Mouse (Mus musculus) midbrain, postnatal 0 days (tissue): ENCODE measurements around the gene Rbfox1. TPM values are rescaled to one million over a fixed set of nuclear protein-coding genes. Genes with fewer than 3 reads are reported as not detected.

ENCODE experiments used
- ATAC-seq: fragments of 200-750 bp; cut with Nextera tagmentation; 2 replicates; pipeline ENCODE4 v1.8.0; 2017; ENCODE audit warnings: moderate number of reproducible peaks, mild to moderate bottlenecking, moderate TSS enrichment, moderate library complexity; ENCODE audit not compliant: low FRiP score
- DNase-seq: peaks from one replicate; pipeline ENCODE4 v3.0.0-alpha.2; 2015; ENCODE audit warnings: low spot score
- H3K27ac ChIP-seq: fragments of 300-500 bp; sonication (generic); 2 replicates; pipeline ENCODE4 v1.5.1; 2014; ENCODE audit warnings: low read depth, mild to moderate bottlenecking, low read length, mixed read lengths
- H3K27me3 ChIP-seq: fragments of 300-500 bp; sonication (generic); 2 replicates; pipeline ENCODE4 v1.6.1; 2014; ENCODE audit warnings: low read length, control low read depth, mixed read lengths; ENCODE audit not compliant: insufficient read depth
- H3K36me3 ChIP-seq: fragments of 300-500 bp; sonication (generic); 2 replicates; pipeline ENCODE4 v1.6.1; 2014; ENCODE audit warnings: low read length, control low read depth, mixed read lengths; ENCODE audit not compliant: insufficient read depth
- H3K4me1 ChIP-seq: fragments of 300-500 bp; sonication (generic); 2 replicates; pipeline ENCODE4 v1.6.1; 2014; ENCODE audit warnings: mild to moderate bottlenecking, control low read depth, antibody characterized with exemption, low read length, mixed read lengths; ENCODE audit not compliant: insufficient read depth
- H3K4me2 ChIP-seq: fragments of 300-500 bp; sonication (generic); 2 replicates; pipeline ENCODE4 v1.6.1; 2014; ENCODE audit warnings: low read depth, mild to moderate bottlenecking, low read length, mixed read lengths; ENCODE audit not compliant: poor library complexity, severe bottlenecking
- H3K4me3 ChIP-seq: fragments of 300-500 bp; sonication (generic); 2 replicates; pipeline ENCODE4 v1.5.1; 2014; ENCODE audit warnings: low read depth, mild to moderate bottlenecking, low read length, moderate library complexity
- H3K9ac ChIP-seq: fragments of 300-500 bp; sonication (generic); replicated peaks from 2 replicates; pipeline ENCODE4 v1.6.1; 2014; ENCODE audit warnings: mild to moderate bottlenecking, low read length, moderate library complexity, mixed read lengths; ENCODE audit not compliant: poor library complexity, severe bottlenecking
- H3K9me3 ChIP-seq: fragments of 300-500 bp; sonication (generic); 2 replicates; pipeline ENCODE4 v1.6.1; 2016; ENCODE audit warnings: low read length, control low read depth
- CTCF ChIP-seq: IDR thresholded peaks from 2 replicates; pipeline ENCODE4 v1.5.1; 2016; ENCODE audit warnings: antibody characterized with exemption, mild to moderate bottlenecking
- WGBS: fragments of 180-500 bp; shearing (Covaris S2); extraction: QIAGEN DNeasy Blood & Tissue Kit; methylation state at CpG from one replicate; pipeline ENCODE4 v1.1.7; 2014; 5-methylcytosine and 5-hydroxymethylcytosine counted together
- polyA plus RNA-seq: library from polyadenylated mRNA; unstranded; fragments of >200 nt; fragmentation: Nextera tagmentation; extraction: Ambion mirVana; gene quantifications from 2 replicates; pipeline ENCODE4 v1.2.1, GENCODE M21; 2015
- total RNA-seq: library from RNA; depleted of rRNA; stranded (reverse); fragments of >200 nt; gene quantifications from 2 replicates; pipeline ENCODE4 v1.2.3, GENCODE M21; 2014

Rbfox1 gene
- total and polyA plus RNA-seq, 2 experiments from 2014 or later: 142 to 242 TPM

DNA sequence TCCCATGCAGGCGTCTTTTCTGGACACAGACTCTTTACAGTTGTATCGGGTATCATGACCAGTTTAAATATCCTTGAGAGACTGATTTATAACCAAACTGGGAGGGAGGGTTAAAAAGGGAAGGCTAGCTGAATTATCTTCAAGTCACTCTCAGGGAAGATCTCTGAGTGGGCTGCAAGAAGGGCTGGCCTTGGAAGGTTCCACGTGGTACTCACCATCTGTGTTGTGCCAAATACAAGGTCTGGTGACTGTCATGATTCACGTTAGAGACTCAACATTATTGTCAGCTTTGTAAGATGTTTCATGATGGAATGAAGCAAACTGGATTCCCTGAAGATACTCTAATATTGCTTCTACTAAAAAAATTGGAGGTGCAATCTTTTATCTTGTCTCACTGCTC lies 847.5 kb downstream of the Rbfox1 start:
- no peak for ATAC-seq
- Histone ChIP-seq H3K4me3 (no peak overlapping the region), H3K9me3 (no peaks in the 10 kb centered on the region), H3K4me1 (no peaks in the 10 kb centered on the region), H3K27ac (no peak overlapping the region), H3K9ac (no peak overlapping the region), H3K4me2 (no peak overlapping the region), H3K27me3 (no peaks in the 10 kb centered on the region), H3K36me3 (no peaks in the 10 kb centered on the region)
- 81% methylated on average over 4 of the region's 4 CpGs for WGBS
- TF ChIP-seq CTCF: no peak
- no peak for DNase-seq

- ATAC-seq: no peak
- TF ChIP-seq CTCF: no peak
- Histone ChIP-seq H3K27me3 (no peaks in the 10 kb centered on the region), H3K9ac (no peak overlapping the region), H3K4me3 (no peak overlapping the region), H3K27ac (no peak overlapping the region), H3K4me1 (no peaks in the 10 kb centered on the region), H3K9me3 (no peaks in the 10 kb centered on the region), H3K4me2 (no peak overlapping the region), H3K36me3 (no peaks in the 10 kb centered on the region)
- 93% methylated on average over 3 of the region's 3 CpGs for WGBS
- DNase-seq: no peak
Measured at GRCm38 (mm10) chr16:6733427-6733826, 848.3 kb downstream of the Rbfox1 start.

DNA sequence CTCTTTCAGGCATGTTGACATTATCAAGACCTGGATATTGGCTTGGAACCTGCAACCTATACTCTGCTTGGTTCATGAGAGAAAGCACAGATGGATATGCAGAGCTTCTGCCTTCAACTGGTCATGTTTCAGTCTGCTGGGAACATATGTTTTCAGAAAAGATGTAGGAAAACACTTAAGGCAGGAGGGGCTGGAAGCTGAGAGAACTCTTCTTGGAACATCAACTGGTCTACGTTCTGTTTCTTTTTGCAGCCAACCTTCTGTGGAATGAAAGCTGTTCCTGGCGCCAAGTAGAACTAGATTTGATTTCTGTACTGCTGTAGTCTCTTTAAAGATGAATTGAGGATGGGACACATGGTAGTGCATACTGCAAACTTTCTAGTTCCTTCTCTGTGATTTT lies 851.4 kb downstream of the Rbfox1 start:
- WGBS: 90% methylated on average over 2 of the region's 2 CpGs
- TF ChIP-seq CTCF: no peak
- no peak overlapping the region for H3K4me3 ChIP-seq
- no peaks in the 10 kb centered on the region for H3K4me1 ChIP-seq
- DNase-seq: no peak
- no peaks in the 10 kb centered on the region for H3K27me3 ChIP-seq
- no peaks in the 10 kb centered on the region for H3K9me3 ChIP-seq
- H3K4me2 ChIP-seq: no peak overlapping the region
- no peak overlapping the region for H3K9ac ChIP-seq
- no peak overlapping the region for H3K27ac ChIP-seq
- no peak for ATAC-seq
- no peaks in the 10 kb centered on the region for H3K36me3 ChIP-seq

GRCm38 (mm10) chr16:6736998-6737397 lies 851.8 kb downstream of the Rbfox1 start:
- TF ChIP-seq CTCF: no peak
- no peak overlapping the region for H3K27ac ChIP-seq
- no peaks in the 10 kb centered on the region for H3K36me3 ChIP-seq
- no peaks in the 10 kb centered on the region for H3K27me3 ChIP-seq
- 70% methylated on average over 3 of the region's 3 CpGs for WGBS
- no peak overlapping the region for H3K4me2 ChIP-seq
- no peaks in the 10 kb centered on the region for H3K4me1 ChIP-seq
- ATAC-seq (no peak), DNase-seq (no peak)
- no peaks in the 10 kb centered on the region for H3K9me3 ChIP-seq
- H3K9ac ChIP-seq: no peak overlapping the region
- H3K4me3 ChIP-seq: no peak overlapping the region

DNA sequence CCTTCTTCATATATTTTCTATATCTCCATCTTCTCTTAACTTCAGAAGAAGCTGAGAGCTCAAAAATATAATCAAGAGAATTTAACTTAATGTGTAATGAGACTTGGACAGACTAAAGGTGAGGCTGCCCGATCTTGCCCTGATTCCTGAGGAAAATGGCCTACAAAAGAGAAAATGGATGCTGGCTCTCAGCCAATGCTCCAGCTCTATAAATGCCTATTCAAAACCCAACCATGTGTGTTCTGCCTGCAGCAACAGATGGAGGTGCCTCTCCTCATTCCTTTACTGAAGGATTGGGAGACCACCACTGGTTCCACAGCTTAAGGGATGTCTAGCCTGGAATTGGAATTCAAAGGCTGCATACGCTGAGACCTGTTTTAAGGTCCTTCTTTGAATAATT lies 861.0 kb downstream of the Rbfox1 start:
- Histone ChIP-seq H3K27ac (no peak overlapping the region), H3K9ac (no peak overlapping the region), H3K36me3 (no peaks in the 10 kb centered on the region), H3K4me1 (no peaks in the 10 kb centered on the region), H3K4me3 (no peak overlapping the region), H3K4me2 (no peak overlapping the region), H3K27me3 (no peaks in the 10 kb centered on the region), H3K9me3 (no peaks in the 10 kb centered on the region)
- peak; percentile 45 for DNase-seq
- no peak for TF ChIP-seq CTCF
- ATAC-seq: no peak
- 68% methylated on average over 2 of the region's 2 CpGs for WGBS

DNA sequence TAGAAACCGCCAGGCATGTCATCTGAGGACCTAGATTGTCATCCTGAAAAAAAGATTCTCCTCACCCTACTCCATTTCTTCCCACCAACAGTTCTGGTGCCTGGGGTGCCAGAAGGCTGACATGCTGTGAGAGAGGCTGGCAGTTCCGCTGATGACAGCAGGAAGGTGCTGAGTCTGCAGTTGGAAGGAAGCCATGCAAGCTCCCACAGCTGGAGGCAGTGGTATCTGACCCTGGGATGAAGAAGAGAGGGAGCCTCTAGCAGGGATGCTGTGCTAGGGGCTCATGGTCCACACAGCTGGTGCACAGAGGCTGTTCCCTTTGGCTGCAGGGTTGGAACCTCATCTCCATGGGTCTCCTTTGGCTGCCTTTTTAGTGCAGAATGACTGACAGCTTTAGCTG lies 865.3 kb downstream of the Rbfox1 start:
- H3K4me3 ChIP-seq: no peak overlapping the region
- ATAC-seq: no peak
- no peak overlapping the region for H3K4me2 ChIP-seq
- H3K27ac ChIP-seq: no peak overlapping the region
- no peaks in the 10 kb centered on the region for H3K27me3 ChIP-seq
- H3K4me1 ChIP-seq: no peaks in the 10 kb centered on the region
- 53% methylated on average over 2 of the region's 2 CpGs for WGBS
- no peaks in the 10 kb centered on the region for H3K36me3 ChIP-seq
- no peaks in the 10 kb centered on the region for H3K9me3 ChIP-seq
- no peak for TF ChIP-seq CTCF
- H3K9ac ChIP-seq: no peak overlapping the region
- DNase-seq: no peak
